Mouse (Mus musculus) retina, embryonic 14.5 days (tissue): ENCODE data around the gene Kif1b.
"Not testable (repeated sequence)": the region's sequence is repeated elsewhere in the genome, so short reads cannot be mapped to it uniquely, and the experiment has no call there.

Experiments used
- DNase-seq: peaks from one replicate; pipeline ENCODE4 v3.0.0-alpha.2; 2015; ENCODE audit warnings: low spot score

Kif1b gene

DNA sequence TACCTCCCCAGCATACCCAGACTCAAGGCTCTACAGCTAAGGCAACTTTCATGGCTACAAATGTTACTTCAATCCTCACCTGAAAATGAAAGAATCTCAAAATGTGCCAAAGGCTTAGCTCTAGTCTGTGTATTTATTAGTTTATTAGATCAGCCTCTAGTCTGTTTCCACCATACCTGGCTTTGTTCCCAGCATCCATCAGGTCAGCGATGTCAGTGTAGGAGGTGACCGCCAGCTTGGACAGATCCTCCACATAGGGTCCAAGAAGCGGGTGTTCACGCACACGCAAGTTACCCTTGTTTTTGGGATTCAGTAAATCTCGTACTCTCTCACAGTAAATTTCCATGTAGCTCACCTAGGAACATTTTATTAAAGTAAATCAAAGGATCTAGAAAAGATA is 37.0 kb downstream of the Kif1b start:
- no peak for DNase-seq

DNA sequence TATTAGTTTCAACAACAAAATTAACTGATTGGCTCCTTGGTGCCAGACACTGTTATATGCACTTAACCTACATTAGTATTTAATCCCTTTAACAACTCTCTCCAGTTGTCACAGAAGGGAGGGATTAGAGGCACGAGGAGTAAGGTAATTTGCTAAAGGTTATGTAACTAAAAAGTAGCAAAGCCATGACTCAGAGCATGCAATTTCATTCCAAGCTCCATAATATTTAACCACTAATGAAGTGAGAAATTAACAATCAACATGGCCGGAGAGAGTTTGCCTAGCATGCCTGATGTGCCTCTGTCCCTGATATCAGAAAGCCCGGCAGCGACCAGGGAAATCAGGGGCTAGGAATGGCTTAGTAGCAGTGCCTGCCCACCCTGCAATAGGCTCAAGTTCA is 38.5 kb downstream of the Kif1b start:
- DNase-seq = no peak

DNA sequence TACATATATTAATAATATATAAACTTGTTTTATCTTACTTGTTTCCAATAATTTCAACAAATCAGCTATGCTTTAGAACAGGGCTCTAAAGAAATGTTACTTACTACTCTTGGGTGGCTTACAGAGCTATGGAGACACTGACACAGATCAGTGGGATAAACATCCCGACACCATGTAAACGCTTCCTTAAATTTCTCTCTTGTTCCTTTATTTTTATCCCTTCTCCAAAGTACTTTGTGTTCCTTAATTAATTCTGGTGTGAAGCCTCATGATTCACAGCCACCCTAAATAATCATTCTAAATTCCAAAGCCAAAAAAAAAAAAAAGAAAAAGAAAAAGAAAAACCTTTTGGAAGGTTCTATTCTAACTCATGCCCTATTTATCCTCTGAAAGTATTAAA is 42.6 kb downstream of the Kif1b start:
- no peak for DNase-seq

DNA sequence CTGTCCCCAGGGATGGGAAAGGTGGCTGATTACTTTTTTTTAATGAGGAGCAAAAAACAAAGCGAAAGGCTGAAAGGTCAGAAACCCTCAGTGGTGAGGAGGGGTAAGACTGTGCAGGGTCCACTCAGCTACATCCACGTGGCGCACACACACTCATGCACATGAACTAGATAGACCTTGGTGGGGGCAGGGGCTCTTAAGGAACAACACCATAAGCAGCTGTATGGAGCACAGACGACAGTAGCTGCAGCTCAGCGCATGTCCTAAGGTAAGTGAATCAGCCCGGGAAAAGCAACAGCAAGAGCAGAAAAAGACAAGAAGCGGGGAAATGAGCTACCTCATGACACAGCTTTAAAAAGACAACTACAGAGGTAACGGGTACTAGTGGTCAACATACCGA is 44.3 kb downstream of the Kif1b start:
- no peak for DNase-seq

DNA sequence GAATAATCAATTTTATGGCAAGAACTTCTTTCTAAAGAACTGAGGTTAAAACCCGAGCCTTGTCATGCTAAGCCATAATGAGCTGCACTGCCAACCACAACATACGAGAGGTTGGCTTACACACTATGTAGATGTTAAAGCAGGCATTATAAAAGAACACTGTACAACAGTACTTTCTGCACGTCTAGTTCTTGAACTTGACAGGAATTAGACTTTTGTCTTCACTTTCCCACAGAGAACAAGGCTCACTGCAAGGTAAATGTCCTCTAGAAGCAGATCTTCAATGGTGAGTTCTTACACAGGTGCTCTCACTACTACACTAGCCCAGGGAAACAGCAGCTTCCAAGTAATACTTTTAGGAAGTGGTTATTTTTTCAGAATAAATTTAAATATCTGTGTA is 46.0 kb downstream of the Kif1b start:
- no peak for DNase-seq

DNA sequence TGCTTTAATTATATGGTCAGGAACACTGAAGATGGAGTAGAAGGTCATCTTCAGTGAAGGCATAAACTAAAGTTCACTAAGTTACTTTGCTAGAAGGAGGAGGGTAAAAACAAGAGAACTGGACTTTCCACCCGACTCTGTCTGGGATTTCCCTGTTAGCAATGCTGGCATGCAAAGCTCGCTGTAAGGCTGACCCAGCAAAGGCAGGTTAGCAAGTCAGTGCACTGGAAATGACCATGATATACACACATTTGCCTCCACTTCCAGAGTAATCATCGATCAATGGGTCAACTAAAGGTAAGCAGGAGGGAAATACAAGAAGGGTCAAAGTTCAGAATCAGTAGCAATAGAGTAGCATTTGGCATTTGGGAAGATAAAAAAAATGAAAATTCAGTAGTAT is 46.6 kb downstream of the Kif1b start:
- no peak for DNase-seq

DNA sequence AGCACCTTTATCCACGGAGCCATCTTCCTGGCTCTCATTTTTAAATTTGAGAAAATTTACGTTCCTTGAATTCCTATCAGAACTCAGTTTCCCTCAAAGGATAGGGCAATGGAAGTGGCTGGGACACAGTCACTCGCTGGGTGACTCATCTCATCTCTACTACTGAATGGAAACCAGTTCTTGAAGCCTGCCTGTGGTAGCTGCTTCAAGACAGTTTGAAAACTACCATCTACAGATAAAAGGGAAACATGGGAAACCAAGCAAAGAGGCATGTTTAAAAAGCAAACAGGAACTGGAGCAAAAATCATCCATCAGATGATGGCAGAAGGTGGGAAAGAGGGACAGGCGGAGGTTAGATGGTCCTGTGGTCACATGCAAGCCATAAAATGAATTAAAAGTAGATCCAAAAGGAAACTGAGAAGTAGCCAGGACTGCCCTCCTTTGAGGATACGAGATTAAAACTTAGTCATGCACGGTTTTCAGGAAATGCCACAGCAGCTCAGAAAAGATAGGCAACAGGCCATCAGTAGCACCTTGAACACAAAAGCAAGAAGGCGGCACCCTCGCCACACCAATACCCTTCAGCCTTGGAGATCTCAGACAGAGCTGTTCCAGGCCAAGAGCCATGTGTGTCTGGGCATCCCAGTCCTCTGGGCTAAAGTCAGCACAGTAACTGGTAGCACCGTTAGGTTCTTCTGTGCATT is 48.0 kb downstream of the Kif1b start:
- DNase-seq = no peak

DNA sequence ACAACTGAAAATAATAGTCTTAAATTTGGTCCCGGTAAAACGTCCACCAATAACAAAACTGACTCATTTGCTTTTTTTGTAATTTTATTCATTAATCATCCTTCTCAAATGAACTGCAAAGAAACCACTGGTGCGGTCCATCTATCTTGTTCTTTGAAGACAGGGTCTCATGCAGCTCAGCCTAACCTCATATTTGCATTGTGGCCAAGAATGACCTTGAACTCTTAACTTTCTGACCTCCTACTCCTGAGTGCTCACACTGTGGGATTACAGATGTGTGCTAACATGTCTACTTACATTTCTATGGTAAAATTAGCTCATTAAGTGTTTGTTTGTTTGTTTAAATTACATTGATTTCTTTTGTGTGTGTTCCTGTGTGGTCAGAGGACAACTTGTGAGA is 48.6 kb downstream of the Kif1b start:
- no peak for DNase-seq

DNA sequence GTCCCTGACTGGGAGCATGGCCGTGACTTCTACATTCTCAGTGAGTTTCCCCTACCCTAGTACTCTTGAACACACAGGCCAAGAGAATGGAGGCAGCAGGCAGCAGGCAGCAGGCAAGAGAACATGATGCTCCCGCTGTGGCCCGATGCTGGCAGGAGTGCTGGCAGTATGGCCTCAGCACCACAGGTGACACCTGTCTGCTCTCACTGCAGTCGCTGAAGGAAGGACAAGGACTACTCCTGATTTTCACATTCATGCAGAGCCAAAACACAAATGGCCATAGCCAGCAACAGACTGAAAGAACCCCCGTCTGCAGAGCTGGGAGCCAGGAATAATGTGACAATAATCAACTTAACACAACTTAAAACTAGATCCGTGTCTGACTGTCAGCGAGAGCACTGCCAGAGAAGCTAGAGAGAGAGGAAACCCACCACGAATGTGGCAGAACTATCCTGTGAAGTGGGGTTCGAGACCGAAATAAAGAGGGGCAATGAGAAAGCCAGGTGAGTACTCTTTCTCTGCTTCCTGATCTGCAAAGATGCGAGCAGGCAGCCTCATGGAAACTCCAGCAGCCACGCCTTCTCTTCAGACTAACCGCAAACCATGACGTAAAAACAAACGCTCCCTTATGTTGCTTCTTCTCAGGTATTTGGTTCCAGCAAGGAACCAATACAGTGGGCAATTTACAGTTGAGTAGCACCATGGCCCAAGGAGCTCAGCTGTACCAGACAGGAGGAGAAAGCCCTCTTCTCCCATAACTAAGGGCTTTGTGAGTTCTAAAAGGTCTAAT is 50.8 kb downstream of the Kif1b start:
- DNase-seq = no peak

DNA sequence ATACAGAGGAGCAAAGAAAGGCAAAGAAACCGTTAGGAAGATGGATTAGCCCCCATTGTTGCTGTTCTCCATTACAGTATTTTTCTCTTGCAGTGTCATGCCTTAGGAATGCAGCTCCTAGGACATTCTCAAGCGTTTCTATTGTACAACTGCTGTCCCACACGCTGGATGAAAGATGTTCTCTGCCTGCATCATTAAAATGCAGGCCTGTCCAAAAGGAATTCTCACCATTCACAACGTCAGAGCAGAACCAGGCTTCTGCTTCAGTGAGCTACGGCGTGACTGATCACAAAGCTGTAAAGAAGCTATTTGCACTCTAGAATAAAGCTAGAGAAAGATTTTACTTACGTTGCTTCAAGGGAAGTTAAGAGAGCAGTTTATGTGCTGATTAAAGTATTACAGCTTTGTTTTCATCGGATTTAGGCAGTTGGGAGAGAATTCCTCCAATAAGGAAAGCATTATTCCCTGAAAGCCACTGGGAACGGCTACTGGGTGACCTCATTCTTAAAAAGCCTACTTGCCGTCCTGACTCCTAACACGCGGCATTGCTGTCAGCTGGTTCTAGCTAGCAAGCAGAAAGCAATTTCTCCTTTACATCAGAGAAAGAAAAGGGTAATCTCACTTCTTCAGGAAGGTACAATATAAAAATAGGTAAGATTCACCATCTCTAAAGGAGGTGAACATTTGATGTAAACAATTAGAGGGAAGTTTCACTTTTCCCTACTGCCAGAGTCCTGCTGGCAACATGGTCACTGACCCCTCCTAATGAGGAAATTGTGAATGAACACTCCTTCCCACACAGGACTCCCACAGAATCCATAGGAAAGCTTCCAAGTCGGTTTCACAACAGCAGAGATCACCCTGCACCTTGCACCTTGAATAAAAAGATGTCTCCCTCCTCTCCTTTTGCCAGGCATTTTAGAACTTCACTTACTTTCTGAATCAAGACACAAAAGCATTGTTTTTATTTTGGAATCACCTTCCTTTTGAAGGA is 51.9 kb downstream of the Kif1b start:
- DNase-seq = peak; percentile 67

DNA sequence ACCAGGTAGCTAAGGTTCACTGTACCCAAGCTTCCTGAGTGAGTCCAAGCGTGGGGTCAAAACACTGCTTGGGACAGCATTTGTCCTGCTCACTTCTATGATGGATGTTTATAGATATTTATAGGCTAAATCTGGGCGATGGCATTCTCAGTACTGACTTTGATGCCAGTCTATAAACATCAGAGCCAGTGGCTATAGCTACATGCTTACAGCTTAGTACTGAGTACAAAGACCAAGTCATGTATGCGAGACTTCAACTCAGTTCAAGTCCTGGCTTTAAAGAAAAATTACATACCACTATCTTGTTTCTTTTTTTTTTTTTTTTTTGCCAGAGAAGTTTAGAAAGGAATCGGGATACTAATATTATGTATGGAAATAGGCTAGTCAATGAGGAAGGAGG is 52.7 kb downstream of the Kif1b start:
- no peak for DNase-seq

DNA sequence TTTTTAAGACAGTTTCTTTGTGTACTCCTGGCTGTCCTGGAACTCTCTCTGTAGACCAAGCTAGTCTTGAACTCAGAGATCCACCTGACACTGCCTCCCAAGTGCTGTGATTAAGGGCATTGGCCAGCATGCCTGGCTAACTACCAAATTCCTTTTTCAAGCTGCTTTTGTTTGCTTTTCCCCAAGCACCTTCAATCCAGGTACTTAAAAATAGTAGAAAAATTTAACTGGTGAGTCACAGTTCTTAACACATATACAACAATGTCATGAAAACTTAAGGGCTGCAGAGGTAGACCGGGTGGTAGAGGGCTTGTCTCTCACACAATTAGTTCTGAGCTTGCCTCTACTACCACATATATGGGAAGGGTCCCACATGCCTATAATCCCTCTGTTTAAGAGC is 58.2 kb downstream of the Kif1b start:
- no peak for DNase-seq

DNA sequence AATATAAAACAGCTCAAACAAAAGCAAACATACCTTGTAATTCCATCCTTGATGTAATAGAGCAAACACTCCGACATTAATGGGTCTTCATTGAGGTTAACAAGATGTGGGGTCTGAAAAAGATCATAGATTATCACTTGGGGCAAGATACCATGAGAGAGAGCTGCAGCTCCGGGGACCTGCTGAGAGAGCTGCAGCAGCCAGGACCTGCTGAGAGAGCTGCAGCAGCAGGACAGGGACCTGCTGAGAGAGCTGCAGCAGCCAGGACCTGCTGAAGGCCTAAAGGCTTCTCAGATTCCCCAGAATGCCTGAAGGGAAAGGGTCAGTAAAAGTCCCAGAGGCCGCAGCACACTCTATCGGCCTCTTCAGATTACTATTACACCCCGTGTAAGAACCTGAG is 59.7 kb downstream of the Kif1b start:
- no peak for DNase-seq

DNA sequence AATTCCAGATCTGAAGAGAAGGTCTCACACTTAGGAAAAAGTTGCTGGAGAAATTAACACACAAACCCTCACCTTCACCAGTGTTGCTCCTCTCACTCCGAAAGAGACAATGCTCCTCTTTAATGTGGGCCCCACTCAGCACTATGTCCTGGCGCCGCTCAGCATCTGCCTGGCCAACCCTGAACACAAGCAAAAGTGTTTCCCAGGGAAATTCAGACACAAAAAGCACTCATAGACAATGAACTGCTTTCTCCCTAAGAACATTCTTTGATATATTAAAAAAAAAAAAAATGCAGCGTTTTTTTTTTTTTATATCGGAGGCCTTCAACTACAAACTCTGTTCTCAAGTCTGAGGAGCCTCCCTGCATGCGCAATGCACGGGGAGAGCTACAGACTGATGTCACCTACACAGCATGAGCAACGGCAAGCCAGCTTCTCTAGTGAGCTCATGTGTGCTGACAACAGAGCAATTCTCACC is 60.3 kb downstream of the Kif1b start:
- no peak for DNase-seq

DNA sequence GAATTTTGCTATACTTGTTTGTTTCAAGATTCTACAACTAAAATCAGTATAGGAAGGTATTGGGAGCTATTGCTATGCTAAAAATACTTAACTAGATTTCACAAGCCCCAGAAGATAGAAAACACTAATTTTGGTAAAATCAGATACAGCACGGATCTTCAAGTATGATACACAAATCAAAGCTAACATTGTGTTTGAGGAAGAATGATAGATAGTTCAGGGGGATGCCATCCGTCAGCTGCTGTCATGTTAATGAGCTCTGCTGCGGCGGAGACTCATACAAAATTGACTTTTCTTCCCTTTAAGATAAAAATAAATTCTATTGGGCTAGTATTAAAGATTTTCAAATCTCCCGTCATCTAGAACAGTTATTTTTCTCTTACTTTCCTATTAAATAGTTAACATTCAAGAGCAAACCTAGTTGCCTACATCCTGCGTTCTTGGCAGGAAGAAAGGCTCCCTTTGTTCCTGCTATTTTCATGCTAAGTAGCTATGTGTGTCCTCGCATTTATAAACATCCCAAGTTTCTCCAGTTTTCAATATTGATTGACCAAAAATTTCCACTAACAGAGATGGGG is 60.8 kb downstream of the Kif1b start:
- DNase-seq = no peak

DNA sequence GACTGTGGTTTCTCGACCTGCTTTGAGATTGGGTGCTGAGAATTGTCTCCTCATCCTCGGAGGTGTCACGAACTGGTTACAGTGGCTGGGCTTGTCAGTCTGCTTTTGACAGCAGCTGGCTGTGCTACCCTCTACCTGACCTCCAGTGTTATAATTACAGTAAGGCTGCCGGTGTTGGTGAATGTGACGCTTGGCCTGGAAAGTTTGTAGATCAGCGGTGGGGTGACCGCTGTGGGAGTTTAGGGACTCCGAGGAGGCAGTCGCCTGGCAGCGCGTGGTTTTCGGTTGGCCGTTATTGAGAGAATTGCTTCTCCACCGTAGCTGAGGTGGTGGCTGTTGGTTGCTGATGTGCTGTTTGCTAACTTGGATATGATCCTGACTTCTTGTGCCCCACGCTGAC is 70.5 kb downstream of the Kif1b start:
- no peak for DNase-seq

DNA sequence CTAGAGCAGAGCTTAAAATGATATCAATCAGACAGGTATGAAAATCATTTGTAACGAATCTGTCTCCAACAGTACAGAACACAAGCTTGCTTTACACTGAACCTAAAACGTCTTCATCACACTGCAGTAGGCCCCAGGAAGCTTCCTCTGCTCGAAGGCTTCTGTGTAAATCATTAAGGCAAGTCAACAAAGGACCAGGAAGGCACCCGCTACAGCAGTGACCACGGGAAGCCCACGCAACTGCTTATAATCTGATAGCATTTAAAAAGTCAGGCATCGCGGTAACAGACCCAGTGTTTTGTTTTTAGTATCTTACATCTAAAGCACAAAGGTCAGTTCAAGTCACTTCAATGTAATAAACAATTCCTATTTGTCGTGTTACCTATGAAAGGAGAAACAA is 73.6 kb downstream of the Kif1b start:
- no peak for DNase-seq

DNA sequence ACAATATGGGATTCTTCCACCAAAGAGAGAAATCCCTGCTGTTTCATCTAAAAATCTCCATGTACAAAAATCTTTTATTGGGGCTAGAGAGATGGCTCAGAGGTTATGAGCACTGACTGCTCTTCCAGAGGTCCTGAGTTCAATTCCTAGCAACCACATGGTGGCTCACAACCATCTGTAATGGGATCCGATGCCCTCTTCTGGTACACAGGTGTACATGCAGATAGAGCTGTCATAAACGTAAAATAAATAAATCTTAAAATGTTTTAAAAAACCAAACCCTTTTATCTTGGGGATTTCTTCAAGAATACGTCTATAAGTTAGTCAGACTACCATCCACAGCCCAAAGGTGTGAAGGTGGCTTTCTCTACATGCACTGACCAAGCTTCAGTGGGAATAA is 78.8 kb downstream of the Kif1b start:
- DNase-seq = not testable (repeated sequence)

DNA sequence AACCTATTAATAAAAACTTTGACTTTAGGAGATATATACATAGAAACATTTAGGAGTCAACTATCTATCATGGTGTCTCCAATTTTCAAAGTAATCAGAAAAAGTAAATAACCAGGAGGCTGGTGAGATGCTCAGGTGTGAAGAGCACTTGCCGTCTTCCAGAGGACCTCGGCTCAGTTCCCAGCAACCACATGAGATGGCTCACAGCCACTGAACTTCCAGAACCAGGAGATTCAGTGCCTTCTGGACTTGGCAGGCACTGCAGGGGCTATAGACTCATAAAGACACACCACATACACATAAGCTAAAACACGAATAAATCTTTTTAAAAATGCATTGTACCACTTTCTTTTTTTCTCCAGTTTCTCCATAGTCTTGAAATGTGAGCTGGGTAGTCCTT is 79.2 kb downstream of the Kif1b start:
- no peak for DNase-seq

DNA sequence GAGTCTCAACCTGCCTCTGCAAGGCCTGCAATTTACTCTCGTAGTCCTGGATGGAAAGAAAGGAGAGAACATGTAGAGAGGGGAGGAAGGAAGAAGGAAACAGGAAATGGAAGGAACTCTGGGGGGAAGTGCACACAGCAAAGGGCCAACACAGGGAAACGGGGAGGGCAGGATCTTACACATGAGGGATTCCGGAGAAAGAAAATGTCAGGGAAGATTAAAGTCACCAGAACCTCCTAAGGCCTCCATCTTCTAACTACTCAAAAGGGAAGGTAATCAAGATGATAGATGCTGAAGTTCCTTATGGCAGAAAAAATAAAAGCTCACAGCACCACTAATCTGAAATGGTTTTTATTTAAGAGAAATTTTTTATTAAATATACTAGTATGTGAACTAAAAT is 81.2 kb downstream of the Kif1b start:
- DNase-seq = peak; percentile 59

DNA sequence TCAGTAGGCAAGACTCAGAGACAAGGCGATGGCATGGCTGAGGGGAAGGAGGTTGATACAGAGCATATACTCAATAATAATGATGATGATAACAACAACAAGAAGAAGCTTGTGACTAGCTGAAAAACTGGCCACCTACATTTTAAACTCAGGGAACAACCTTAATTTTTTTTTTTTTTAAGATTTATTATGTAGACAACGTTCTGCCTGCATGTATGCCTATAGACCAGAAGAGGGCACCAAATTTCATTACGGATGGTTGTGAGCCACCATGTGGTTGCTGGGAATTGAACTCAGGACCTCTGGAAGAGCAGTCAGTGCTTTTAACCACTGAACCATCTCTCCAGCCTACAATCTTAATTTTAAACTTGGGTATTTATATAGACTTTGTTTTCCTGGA is 84.0 kb downstream of the Kif1b start:
- DNase-seq = no peak

DNA sequence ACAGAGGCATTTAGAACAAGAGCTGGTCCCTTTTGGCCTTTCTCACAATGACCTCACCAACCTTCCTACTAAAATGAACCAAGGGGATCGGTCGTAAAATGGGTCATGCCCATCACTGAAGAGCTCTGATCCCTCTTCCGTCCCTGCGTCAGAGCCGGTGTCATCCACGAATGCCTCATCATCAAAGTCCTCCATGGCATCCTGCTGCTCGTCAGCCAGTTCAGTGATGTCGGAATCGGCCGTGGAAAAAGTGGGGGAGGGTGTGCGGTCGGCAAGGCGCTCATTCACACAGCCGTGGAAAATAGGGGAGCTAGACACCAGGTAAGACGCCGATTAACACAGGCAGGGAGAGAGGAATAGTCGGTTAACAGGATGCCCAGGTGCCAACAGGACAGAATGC is 87.0 kb downstream of the Kif1b start:
- no peak for DNase-seq
